Mouse (Mus musculus) CD4-positive naive resting alpha-beta T cell, adult 57 days (primary cell): ENCODE data around the gene Slc12a1. TPM values are rescaled to one million over a fixed set of nuclear protein-coding genes. Genes with fewer than 3 reads are reported as not detected.

Experiments used
- total RNA-seq: library from RNA; stranded (reverse); gene quantifications from one replicate; pipeline ENCODE4 v1.2.4, GENCODE M21; 2023

Gene Slc12a1
- not detected for total RNA-seq

GRCm38 (mm10) chr2:125152388-125152787 lies at the start of gene Slc12a1:
TSS of gene Slc12a1 (plus strand) at chr2:125152505.

GRCm38 (mm10) chr2:125123477-125123852 lies 28.8 kb upstream of the Slc12a1 start, which contains the start of gene Myef2:
TSS of gene Myef2 (minus strand) at chr2:125123661.

GRCm38 (mm10) chr2:125135903-125136811 lies 16.1 kb upstream of the Slc12a1 start, which contains the start of gene Ctxn2:
TSS of gene Ctxn2 (plus strand) at chr2:125136692.

GRCm38 (mm10) chr2:125247108-125247961 lies 95.0 kb downstream of the Slc12a1 start, which contains the start of gene Dut:
TSS of gene Dut (plus strand) at chr2:125247190.

Other genes starting within 250 kb of the Slc12a1 start
- not detected for gene Slc24a5, start 84.4 kb upstream of the Slc12a1 start, total RNA-seq
- 26.9 TPM for gene Myef2, start 28.8 kb upstream of the Slc12a1 start, total RNA-seq
- not detected for gene Ctxn2, start 15.8 kb upstream of the Slc12a1 start, total RNA-seq
- gene Dut, start 94.7 kb downstream of the Slc12a1 start, total RNA-seq, result 34.7 TPM